Mouse (Mus musculus): ENCODE results near the gene Maml3.

Gene Maml3

DNA sequence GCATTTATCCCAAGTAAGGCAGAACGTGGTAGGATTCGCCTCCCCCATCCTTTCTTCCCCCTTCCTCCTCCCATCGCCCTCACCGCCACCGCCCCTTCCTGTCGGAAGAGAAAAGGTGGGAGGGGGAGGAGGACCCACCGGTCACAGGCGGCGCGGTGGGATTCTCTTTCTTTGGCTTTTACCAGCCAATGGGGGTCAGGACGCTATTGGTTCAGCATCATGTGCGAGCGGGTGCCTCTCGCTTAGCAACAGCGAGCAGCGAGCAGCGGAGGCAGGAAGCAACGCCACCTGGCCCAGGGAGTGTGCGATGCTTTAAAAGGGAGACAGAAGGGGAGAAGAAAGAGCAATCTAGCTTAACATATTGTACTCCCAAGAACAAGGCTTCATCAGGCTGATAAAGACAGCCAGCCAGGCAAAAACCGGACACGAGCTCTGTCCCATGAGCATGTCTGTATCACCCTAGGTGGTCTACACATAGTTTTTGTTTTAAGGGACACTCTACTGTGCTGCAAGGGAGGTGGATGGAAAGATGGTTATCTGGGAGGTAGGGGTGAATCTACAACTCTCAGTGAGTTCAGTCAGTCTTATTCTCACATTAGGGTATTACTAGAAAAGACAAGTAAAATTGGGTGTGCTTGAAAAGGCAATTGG lies 97.1 kb downstream of the Maml3 start:
- DNase-seq (ENCODE audit: extremely low read depth, low read depth, low spot score) = no peak

DNA sequence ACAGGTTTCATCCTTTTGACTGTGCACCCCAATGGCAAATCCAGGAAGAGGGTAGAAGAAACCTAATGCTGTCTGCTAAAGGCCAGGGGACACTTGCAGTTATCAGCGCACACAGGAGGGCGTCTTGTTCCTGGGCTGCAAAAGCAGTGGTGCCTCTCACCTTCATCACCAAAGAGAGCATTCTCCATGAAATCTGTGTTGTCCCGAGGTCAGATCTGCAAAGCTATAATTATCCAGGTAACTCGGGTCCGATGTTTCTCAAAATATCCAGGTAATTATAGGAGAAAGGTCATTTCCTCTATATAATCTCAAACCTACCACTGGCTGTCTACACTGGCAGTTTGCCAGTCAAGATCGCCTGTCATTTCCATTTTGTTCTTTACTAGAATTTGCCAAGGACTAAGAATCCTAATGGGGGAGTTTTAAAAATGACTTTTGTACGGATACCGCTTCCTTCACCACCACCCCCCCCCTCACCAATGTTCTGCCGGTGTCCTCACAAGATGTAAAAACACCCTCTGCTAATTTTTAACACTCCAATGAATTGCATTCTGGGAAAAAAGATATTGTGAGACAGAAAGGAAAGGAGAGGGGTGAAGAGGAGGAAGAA lies 98.0 kb downstream of the Maml3 start:
- no peak for DNase-seq (ENCODE audit: extremely low read depth, low read depth, low spot score)

DNA sequence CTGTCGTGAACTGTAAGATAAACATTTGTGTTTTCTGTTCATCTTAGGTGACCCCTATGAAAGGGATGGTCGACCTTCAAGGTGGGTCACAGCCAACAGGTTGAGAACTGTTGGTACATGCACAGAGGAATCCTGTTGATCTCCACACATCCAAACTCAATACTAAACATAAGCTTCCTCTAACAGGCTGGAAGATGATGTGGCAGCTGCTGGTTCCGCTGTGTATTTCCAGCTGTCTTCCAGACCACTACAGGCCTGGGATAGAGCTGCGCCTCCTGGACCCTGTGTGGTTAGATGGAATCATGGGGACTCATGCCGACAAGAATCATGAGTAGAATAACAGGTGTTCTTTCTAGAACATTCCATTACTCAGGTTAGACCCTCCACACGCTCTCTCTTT lies 101.2 kb downstream of the Maml3 start:
- no peak for DNase-seq (ENCODE audit: extremely low read depth, low read depth, low spot score)

DNA sequence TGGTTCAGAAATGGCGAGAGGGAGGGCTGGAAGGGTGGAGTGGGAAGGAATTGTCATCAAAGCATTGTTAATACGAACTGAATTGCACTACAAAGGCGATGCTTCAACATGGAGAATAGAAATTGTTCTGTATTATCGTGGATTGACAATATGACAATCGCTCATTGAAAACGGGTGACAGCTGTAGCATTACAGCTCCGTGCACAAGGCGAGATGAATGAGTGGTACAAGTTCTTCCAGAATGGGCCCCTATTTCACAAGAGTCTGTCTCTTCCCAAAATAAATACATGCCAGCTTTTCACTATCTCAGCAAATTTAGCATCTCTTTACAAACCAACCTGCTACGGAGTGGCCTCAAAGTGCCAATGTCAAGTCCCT lies 103.4 kb downstream of the Maml3 start:
- DNase-seq (ENCODE audit: extremely low read depth, low read depth, low spot score) = no peak

DNA sequence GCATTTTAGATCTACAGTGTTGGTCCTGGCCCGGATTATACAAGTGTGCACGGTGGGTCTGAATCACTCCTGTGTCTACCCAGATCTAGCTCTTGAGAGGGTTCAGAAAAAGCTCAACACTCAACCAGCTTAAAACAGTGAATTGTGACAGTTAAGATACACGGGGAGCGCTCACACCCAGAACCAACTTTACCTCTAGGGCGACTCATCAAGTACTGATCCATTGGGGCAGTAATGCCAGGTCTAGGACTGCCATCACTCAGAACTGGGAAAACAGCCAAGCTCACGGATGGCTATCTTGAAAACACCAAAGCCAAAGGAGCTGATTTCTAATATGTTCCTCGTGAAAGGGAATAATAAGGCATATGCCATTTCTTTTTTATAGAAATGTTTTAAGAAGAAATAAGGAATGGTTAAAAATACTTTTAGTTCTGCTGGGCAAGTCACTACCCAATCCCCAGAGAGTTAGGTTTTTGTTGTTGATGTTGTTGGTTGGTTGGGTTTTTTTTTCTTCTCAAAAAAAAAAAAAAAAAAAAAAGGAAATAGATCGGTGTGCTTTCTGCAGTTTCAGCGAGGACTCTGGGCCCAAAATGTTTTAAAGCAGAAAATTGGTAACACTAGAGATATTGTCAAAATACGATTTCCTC lies 103.9 kb downstream of the Maml3 start:
- DNase-seq (ENCODE audit: extremely low read depth, low read depth, low spot score) = no peak

DNA sequence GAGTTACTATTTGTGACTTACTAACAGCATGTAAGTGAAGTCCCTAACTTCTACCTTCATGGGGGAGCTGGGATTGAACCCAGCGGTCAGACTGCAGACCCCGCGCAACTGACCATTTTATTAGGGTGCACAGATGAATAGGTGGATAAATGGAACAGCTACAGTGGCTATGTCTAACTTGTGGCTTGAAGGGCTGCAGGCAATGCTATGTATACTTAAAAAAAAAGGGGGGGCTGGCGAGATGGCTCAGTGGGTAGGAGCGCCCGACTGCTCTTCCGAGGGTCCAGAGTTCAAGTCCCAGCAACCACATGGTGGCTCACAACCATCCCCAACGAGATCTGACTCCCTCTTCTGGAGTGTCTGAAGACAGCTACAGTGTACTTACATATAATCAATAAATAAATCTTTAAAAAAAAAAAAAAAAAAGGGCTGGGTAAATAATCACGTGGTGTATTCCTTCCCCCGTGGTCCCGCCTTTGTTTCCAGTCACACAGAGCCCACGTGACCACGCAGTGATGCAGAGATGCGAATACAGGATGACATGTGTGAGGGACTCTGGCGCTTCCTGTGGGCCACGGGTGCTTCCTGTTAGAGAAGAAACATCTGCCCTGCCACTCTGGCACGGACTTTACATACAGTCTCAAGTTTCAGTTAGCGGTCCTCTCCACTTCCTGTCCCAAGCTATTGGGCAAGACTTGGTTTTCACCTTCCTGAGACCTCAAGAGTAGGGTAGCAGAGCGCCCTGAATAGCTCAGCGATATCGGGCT lies 105.0 kb downstream of the Maml3 start:
- no peak for DNase-seq (ENCODE audit: extremely low read depth, low read depth, low spot score)

DNA sequence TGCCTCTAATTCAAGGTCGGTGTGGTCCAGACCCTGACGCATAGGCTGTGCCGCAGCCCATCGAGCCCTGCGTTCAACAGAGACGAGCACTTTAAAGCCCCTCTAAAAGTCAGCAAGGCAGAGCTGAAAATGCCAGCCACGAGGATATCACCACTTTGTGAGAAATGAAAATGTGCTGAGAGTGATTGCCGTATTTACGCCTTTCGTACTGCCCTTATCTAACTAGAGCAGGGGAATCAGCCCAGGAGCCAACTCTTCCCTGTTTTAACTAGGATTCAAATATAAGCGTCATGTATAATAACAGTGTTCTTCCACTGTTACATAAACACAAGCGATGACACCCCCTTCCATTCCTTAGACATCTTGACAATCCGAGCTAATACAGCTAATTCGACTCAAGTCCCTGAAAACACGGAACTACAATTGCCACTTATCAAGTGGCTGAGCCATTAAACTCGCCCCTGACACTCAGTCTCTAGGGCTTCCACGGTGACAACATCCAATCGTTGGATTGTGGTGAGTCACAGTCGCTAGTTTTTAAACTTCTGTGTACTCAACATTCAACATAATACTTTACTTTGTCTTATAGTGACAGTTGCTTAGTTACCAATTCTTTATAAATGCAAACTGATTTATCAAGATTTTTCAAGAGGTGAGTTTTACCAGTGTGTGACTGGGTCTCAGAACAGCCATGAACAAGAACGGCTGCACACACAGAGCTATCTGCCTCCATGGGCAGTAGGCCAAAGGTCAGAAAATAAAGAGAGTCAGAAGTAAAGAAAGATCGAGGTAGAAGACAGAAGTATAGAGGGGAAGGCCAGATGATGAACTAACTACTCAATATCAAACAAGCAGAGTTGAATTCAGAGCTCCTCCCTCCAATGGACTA lies 106.1 kb downstream of the Maml3 start:
- no peak for DNase-seq (ENCODE audit: extremely low read depth, low read depth, low spot score)

DNA sequence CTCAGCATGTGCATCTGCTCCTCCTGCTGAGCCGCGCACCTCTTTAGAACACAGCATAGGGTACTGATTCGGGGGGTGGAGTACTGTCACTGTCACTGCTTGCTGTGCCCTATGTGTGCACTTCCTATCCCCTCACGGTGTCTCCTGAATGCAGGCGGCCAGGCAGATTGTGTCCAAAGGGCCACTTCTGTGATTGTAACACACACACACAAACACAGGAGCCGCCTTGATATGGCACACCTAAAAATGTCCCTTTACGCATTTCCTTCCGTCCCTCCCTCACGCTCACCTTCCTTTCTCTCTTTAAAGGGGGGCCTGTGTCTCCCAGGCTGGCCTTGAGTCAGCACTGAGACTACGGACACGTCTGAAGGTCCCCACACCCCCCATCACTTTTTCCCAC lies 107.3 kb downstream of the Maml3 start:
- no peak for DNase-seq (ENCODE audit: extremely low read depth, low read depth, low spot score)

DNA sequence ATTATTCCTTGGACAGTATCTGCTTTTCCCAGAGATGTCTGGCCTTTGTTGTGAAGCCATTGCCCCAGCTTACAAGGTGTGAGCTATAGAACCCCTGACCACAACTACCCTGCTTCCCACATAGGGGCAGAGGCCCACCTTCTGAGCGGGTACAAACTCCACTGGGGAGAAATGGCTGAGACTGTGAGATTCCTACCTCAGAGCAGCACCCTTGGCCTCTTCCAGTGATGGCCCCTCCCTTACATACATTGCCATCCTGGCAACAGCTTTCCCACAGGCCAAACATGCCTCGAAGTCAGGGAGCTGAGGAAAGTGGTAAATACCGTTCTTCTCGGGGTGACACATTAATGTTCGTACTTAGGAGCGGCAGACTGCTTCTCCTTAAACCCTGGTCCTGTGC lies 118.4 kb downstream of the Maml3 start:
- no peak for DNase-seq (ENCODE audit: extremely low read depth, low read depth, low spot score)

DNA sequence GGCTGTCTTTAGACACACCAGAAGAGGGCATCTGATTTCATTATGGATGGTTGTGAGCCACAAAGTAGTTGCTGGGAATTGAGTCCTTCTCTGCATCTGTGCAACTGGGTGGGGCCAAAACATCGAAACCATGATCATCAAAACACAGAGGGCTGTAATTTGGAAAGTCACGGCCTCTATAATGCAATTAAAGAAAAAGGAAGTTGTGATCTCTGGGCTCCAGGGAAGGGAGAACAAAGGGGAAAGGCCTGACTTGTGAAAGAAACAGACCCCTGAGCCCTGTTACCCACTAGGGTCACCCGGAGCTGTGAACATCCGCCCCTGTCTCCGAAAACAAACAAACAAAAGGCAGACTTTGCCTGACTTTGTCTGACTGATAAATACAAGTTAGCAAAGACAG lies 123.4 kb downstream of the Maml3 start:
- no peak for DNase-seq (ENCODE audit: extremely low read depth, low read depth, low spot score)

DNA sequence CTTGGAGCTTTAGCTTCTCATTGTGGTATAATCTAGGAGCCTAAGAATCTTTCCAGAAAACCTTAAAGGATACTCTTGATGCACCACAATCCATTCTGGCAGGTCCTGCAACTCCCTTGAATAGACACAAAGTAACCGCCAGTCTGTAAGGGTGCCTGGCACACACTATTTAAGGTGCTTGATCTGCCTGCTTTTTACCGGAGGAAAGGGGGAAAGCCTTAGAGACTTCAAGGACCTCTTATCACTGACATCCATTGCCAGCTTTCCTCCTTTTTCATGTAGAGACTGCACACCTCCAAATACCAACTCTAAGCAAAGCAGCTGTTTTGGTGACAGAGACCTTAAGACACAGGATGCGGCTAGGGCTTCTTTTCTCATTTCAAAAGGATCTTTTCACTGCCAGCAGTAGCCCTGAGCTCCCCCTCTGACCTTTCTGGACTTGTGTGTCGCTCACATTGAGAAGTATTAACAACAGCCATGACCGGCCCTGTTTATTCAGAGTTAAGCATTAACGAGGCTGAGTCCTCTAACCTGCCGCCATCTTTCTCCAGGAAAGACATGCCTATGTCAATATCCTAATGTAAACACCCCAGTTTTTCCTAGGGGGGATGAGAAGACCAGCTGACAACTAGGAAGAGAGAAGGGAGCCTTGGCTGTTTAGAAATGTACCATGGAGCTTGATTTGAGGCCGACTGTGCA lies 127.1 kb downstream of the Maml3 start:
- DNase-seq (ENCODE audit: extremely low read depth, low read depth, low spot score) = no peak

DNA sequence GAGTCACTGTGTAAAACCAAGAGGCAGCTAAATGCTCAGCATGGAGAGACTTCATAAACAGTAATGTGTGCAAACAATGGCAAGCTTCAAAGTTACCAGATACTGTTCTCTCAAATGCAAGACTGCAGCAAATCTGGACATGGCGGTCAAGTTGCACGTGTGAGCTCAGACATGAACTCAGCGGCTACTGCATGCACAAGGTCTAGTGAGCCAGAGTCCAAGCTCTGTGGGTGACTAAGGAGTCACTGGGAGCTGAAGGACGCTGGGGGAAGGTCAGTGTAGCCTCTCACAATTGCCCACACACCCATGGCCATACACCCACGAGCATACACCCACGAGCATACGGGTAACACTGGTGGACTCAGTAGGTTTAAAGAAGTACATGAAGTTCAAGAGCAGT lies 130.3 kb downstream of the Maml3 start:
- DNase-seq (ENCODE audit: extremely low read depth, low read depth, low spot score) = no peak

DNA sequence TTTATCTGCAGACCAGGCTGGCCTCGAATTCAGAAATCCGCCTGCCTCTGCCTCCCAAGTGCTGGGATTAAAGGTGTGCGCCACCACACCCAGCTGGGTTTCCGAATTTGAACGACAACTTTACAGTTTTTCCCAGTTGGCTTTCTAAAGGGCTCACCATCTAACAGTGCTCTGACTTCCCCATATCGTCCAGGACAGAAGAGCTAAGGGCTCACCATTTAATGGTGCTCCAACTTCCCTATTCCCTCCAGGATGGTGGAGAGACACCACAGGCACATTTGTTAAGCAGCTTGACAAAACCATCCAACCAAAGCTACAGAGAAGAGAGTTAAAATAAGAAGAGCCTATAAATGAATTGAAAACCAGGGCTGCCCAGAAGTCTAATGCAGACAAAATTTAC lies 130.7 kb downstream of the Maml3 start:
- no peak for DNase-seq (ENCODE audit: extremely low read depth, low read depth, low spot score)

DNA sequence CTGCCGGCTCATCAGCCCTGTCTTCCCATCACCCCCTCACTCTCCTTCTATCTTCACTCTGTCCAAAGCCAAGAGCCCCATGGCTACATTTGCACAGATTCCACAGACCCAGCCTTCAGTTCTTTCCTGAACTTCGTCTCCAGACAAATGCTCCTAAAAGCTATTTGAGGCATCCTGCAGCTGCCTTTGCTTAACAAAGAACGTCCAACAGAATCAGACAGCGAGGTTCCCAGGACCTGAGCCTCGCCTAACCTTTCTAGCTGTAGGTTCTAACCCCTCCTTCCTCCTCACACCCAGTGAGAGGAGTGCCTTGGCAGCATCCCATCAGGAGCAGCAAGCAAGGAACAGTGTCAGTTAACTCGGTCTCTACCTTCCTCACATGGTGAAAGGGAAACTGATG lies 132.3 kb downstream of the Maml3 start:
- no peak for DNase-seq (ENCODE audit: extremely low read depth, low read depth, low spot score)

DNA sequence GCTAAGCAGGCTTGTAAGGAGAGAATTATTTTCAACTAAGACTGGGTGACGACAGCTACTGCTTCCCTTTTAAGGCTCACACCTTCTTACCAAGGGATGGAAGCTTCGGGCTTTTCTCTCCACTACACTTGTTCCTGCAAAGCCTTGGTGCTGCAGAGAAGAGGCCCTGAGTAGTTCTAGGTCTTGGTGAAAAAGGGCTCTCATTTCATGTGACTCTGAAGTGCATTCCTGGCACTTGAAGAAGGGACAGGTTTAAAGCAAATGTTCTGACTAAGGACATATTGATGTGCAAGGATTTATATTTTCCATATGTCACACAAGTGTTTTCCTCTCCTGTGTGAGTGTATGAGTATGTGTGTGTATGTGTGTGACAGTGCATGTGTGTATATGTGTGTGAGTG lies 134.4 kb downstream of the Maml3 start:
- DNase-seq (ENCODE audit: extremely low read depth, low read depth, low spot score) = no peak

DNA sequence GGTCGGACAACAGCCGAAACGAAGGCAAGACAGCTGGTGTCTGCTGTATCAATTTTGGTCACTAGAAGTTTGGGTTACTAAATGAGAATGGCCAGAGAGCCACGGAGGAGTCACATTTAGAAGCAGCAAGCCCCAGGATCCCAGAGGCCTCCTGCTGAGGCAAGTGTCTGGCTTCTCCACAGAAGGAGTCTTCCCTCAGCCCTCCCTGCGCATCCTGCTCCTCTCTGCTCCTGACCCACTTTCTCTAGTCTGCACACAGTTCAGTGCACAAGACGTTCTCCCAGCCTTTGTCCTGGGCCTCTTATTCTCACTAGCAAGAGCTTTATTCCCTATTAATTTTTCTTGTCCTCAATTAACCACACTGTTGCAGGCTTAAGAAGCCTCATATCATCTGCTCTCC lies 135.4 kb downstream of the Maml3 start:
- no peak for DNase-seq (ENCODE audit: extremely low read depth, low read depth, low spot score)

DNA sequence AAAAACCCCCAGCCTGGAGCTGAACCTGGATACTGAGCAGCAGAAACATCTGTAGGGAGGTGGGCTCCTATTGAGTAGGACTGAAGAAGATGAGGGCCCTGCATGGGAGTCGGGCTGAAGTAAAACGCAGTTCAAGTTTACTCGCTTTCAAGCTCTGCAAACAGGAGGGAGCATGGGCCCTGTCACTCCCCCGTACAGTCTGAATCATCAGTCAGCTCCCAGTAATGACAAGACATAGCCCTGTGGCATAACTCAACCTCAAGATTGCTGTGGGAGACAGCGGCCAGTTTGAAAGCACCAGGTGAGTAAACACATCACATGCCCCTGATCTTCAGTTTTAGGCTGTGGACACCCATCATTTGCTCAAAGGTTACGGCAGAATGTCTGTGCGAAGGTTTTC lies 139.0 kb downstream of the Maml3 start:
- no peak for DNase-seq (ENCODE audit: extremely low read depth, low read depth, low spot score)

DNA sequence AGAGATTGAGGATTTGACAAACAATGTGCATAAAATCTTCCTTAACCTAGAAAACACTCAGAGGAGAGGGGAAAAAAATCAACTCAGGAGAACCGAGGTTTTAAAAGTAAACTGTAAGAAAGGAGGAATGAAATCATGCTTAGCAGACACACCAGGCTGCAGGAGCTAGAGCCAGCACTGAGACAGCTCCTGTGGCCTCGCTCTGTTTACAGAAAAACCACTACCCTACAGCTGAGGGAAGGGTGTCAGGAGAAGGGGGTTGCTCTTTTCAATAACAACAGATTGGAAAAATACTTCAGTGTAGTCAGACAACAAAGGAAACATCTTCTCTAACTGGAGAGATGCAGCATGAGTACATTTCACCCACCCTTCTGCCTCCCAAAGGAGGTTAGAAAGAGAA lies 139.4 kb downstream of the Maml3 start:
- no peak for DNase-seq (ENCODE audit: extremely low read depth, low read depth, low spot score)

DNA sequence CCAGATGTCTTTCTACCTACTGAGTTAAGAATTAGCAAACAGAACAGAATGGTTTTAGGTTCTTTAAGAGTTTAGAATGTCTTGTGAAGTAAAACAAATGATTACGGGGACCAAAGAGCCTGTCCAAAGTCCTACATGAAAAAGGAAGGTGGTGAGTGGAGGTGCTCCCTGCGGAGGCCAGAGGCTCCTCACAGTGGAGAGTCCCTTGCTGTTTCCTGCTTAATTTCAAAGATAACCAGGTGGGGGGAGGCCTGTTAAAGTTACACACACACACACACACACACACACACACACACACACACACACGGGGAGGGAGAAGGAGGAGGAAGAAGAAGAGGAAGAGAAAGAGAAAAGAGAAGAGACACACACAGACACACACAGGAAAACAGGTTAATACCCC lies 139.9 kb downstream of the Maml3 start:
- no peak for DNase-seq (ENCODE audit: extremely low read depth, low read depth, low spot score)

DNA sequence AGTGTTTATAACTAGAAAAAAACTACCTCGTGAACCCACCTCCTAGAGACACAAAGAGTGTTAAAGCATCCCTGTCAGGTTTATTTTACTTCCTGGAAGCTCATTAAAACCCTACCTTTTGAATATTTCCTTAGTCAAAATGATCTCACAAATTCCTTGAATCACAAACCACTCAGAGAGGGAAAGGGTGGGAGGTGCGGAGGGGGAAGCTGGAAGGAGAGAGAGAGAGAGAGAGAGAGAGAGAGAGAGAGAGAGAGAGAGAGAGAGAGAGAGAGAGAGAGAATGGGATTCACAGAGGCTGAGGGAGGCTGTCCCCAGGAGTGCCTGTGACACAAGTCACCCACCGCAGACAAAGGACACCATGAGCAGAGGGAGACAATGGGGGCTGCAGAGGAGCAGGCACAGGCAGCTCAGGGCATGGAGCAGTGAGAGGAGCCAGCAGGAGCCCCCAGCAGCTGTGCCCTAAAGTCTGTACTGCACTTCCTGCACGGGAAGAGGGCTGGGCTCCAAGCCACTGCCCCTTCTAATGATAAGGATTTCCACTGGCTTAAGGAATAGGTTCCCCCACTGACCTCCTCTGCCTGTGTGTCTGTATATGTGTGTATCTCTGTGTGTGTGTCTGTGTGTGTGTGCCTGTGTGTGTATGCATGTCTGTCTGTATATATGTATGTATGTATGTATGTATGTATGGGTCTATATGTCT lies 140.8 kb downstream of the Maml3 start:
- no peak for DNase-seq (ENCODE audit: extremely low read depth, low read depth, low spot score)

Data from fat pad, adult 2 months (tissue).